Mouse (Mus musculus): ENCODE measurements around the gene Tmem211. TPM values are rescaled to one million over a fixed set of nuclear protein-coding genes. Genes with fewer than 3 reads are reported as not detected.
A peak's percentile ranks its signal among the peaks of the same experiment; 100 is the strongest.

The Tmem211 gene
- polyA plus RNA-seq, 1 experiment from 2014 or later, result not detected

DNA sequence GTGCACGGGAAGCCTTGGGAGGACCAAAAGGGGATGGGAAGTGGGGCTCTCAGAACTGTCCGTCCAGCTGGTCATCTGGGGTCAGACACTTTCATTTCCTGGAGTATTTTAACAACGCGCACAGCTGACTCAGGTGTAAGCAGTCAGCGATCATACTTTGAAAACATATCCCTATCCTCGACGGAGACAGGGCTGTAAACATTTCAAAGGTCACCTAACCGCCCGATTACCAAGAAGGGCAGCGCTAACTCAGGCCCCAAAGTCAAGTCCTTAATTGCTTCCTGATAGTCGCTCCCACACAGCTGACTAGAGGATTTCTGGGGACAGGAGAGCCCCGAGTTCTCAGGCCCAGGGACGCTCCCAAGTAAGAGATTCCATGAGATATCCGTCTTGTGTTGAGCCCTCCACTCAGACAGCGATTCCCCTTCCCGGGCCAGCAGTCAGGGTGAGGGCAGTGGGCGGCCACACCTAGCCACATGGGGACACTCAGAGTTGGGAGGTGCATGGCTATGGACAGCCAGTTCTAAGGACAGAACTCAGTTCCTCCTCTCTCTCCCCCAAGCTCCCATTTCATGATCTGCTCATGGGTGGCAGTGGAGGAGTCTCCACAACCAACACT is 8.0 kb upstream of the Tmem211 start:
- ATAC-seq (ENCODE audit: low read depth), result no peak
- peak overlapping the region; percentile 55 for H3K27ac ChIP-seq (ENCODE audit: low read length)
- H3K9ac ChIP-seq (ENCODE audit: low read depth, low read length), result no peak overlapping the region
- WGBS (ENCODE audit: insufficient replicate concordance), result 52% methylated on average over 17 of the region's 17 CpGs
- H3K4me2 ChIP-seq (ENCODE audit: low read depth, low read length), result peak overlapping the region; percentile 34
- no peaks in the 10 kb centered on the region for H3K36me3 ChIP-seq (ENCODE audit: control insufficient read depth, insufficient read depth)
- peaks cover 13% of the 10 kb centered on the region for H3K27me3 ChIP-seq (ENCODE audit: control insufficient read depth, insufficient read depth, low read depth, low read length)
- peaks cover 5% of the 10 kb centered on the region; the same call in 1 of the 2 replicates for H3K4me1 ChIP-seq (ENCODE audit: control insufficient read depth, low read depth, low read length)
- no peaks in the 10 kb centered on the region for H3K9me3 ChIP-seq (replicated peaks; ENCODE audit: control insufficient read depth, low read length)
- no peak overlapping the region for H3K4me3 ChIP-seq (ENCODE audit: low read depth, low read length)

DNA sequence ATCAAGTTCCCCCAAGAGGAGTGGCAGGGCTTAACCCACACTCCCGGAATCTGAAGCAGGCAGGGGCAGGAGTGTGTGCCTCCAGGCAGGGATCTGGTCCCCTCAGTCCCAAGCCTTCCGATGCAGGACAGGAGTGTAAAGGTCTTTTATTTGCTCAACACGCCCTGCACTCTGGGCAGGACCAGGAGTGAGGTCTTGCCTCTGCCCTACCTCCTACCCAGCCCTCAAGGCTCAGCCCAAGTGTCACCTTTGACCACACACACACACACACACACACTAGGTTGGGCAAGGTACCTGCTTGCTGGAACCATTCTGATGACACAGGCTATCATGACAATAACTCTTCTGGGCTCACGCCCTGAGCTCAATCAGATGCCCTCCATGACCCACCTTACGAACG is 7.3 kb upstream of the Tmem211 start:
- 0 out of 2 replicates have a peak, but pooled peaks have one; percentile 3 for ATAC-seq (ENCODE audit: low read depth)
- H3K9ac ChIP-seq (ENCODE audit: low read depth, low read length), result no peak overlapping the region

DNA sequence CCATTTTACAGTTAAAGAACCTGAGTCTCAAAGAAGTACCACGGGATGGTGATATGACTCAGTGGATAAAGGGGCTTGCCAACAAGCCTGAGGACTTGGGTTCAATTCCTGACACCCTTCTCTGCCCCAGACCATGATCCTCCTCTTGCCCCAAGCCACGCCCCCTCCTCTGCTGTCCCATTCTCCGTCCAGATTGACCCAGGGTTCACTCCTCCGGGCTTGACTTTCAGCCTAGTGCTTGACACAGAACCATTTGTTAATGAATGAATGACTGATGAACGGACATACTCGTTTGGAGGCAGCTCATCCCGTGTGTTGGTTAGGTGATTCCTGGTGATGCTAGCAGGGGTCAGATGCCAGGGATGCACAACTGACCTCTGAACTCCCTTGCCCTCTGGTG is 6.8 kb upstream of the Tmem211 start:
- H3K9me3 ChIP-seq (replicated peaks; ENCODE audit: control insufficient read depth, low read length), result no peaks in the 10 kb centered on the region
- no peak overlapping the region for H3K4me3 ChIP-seq (ENCODE audit: low read depth, low read length)
- H3K9ac ChIP-seq (ENCODE audit: low read depth, low read length), result no peak overlapping the region
- no peak overlapping the region for H3K27ac ChIP-seq (ENCODE audit: low read length)
- 44% methylated on average over 7 of the region's 7 CpGs for WGBS (ENCODE audit: insufficient replicate concordance)
- peak overlapping the region; percentile 65 for H3K4me2 ChIP-seq (ENCODE audit: low read depth, low read length)
- no peak for ATAC-seq (ENCODE audit: low read depth)
- H3K27me3 ChIP-seq (ENCODE audit: control insufficient read depth, insufficient read depth, low read depth, low read length), result peaks cover 13% of the 10 kb centered on the region
- no peaks in the 10 kb centered on the region for H3K36me3 ChIP-seq (ENCODE audit: control insufficient read depth, insufficient read depth)
- H3K4me1 ChIP-seq (ENCODE audit: control insufficient read depth, low read depth, low read length), result peaks cover 5% of the 10 kb centered on the region; the same call in 1 of the 2 replicates

More for the DNA sequence above, 7.3 kb upstream of the Tmem211 start:
- Histone ChIP-seq H3K27ac (ENCODE audit: low read length) (peak overlapping the region; percentile 55), H3K4me1 (ENCODE audit: control insufficient read depth, low read depth, low read length) (peaks cover 5% of the 10 kb centered on the region; the same call in 1 of the 2 replicates), H3K4me2 (ENCODE audit: low read depth, low read length) (peak overlapping the region; percentile 65; the same call in 1 of the 2 replicates), H3K36me3 (ENCODE audit: control insufficient read depth, insufficient read depth) (no peaks in the 10 kb centered on the region), H3K4me3 (ENCODE audit: low read depth, low read length) (no peak overlapping the region), H3K27me3 (ENCODE audit: control insufficient read depth, insufficient read depth, low read depth, low read length) (peaks cover 13% of the 10 kb centered on the region), H3K9me3 (replicated peaks; ENCODE audit: control insufficient read depth, low read length) (no peaks in the 10 kb centered on the region)
- 61% methylated on average over 6 of the region's 6 CpGs for WGBS (ENCODE audit: insufficient replicate concordance)

- peaks cover 13% of the 10 kb centered on the region for H3K27me3 ChIP-seq (ENCODE audit: control insufficient read depth, insufficient read depth, low read depth, low read length)
- H3K9ac ChIP-seq (ENCODE audit: low read depth, low read length), result peak overlapping the region; percentile 62
- H3K36me3 ChIP-seq (ENCODE audit: control insufficient read depth, insufficient read depth), result no peaks in the 10 kb centered on the region
- peaks cover 5% of the 10 kb centered on the region; the same call in 1 of the 2 replicates for H3K4me1 ChIP-seq (ENCODE audit: control insufficient read depth, low read depth, low read length)
- WGBS (ENCODE audit: insufficient replicate concordance), result 2% methylated on average over 64 of the region's 64 CpGs
- peak overlapping the region; percentile 86 for H3K27ac ChIP-seq (ENCODE audit: low read length)
- ATAC-seq (ENCODE audit: low read depth), result peak; percentile 84
- H3K4me3 ChIP-seq (ENCODE audit: low read depth, low read length), result peak overlapping the region; percentile 62
- H3K9me3 ChIP-seq (replicated peaks; ENCODE audit: control insufficient read depth, low read length), result no peaks in the 10 kb centered on the region
- H3K4me2 ChIP-seq (ENCODE audit: low read depth, low read length), result peak overlapping the region; percentile 65
Observed at GRCm38 (mm10) chr5:113220383-113221146, 6.1 kb upstream of the Tmem211 start.

DNA sequence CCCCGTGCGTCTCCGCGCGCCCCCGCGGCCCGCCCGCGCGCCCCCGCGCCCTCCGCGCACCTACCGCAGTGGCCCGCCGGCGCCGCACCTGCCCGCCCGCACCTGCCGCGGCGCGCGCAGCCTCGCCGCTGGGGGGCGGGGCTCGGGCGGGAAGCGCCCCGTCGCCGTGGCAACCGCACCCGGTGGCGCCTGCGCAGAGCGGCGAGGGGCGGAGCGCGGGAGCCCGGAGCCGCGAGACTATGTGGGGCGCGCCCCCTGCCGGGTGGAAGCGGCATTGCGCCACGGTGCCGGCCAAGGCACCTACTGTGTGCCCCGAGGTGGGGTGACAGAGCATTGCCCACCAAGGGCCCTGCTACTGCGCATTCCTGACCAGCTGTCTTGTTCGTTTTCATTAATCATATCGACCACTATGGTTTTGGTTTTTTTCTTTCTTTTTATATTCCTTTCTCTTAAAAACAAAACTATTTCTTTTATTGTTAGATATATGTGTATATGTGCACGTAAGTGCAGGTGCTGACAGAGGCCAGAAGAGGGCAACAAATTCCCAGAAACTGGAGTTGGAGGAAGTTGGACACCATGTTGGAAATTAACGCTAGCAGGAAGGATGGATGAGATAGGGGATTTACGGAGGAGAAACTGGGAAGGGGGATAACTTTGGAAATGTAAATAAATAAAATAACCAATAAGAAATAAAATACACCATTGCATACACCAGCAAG is 5.4 kb upstream of the Tmem211 start, which contains the start of gene 2900026A02Rik:
Gene 2900026A02Rik, minus strand, starts transcription at position 90 of the 719 bp plus-strand sequence.
- Histone ChIP-seq H3K4me3 (ENCODE audit: low read depth, low read length) (peak within 1 kb of the TSS; percentile 62), H3K36me3 (ENCODE audit: control insufficient read depth, insufficient read depth) (no peaks in the 10 kb centered on the region), H3K4me2 (ENCODE audit: low read depth, low read length) (peak within 1 kb of the TSS; percentile 65), H3K4me1 (ENCODE audit: control insufficient read depth, low read depth, low read length) (peaks cover 5% of the 10 kb centered on the region), H3K9me3 (replicated peaks; ENCODE audit: control insufficient read depth, low read length) (no peaks in the 10 kb centered on the region), H3K27ac (ENCODE audit: low read length) (peak within 1 kb of the TSS; percentile 86), H3K27me3 (ENCODE audit: control insufficient read depth, insufficient read depth, low read depth, low read length) (peaks cover 13% of the 10 kb centered on the region), H3K9ac (ENCODE audit: low read depth, low read length) (peak within 1 kb of the TSS; percentile 62)
- peak; percentile 59 for ATAC-seq (ENCODE audit: low read depth)
- WGBS (ENCODE audit: insufficient replicate concordance), result 8% methylated on average over 52 of the region's 62 CpGs

- Histone ChIP-seq H3K9ac (ENCODE audit: low read depth, low read length) (no peak overlapping the region), H3K4me2 (ENCODE audit: low read depth, low read length) (no peak overlapping the region), H3K27ac (ENCODE audit: low read length) (no peak overlapping the region), H3K4me3 (ENCODE audit: low read depth, low read length) (no peak overlapping the region), H3K27me3 (ENCODE audit: control insufficient read depth, insufficient read depth, low read depth, low read length) (peaks cover 13% of the 10 kb centered on the region), H3K4me1 (ENCODE audit: control insufficient read depth, low read depth, low read length) (no peaks in the 10 kb centered on the region; the same call in none of the 2 replicates), H3K9me3 (replicated peaks; ENCODE audit: control insufficient read depth, low read length) (no peaks in the 10 kb centered on the region), H3K36me3 (ENCODE audit: control insufficient read depth, insufficient read depth) (no peaks in the 10 kb centered on the region)
- ATAC-seq (ENCODE audit: low read depth), result no peak
- WGBS (ENCODE audit: insufficient replicate concordance), result 43% methylated on average over 4 of the region's 4 CpGs
Observed at GRCm38 (mm10) chr5:113223888-113224287, 2.8 kb upstream of the Tmem211 start.

GRCm38 (mm10) chr5:113225271-113225670 is 1.4 kb upstream of the Tmem211 start:
- Histone ChIP-seq H3K9ac (ENCODE audit: low read depth, low read length) (no peak overlapping the region), H3K36me3 (ENCODE audit: control insufficient read depth, insufficient read depth) (no peaks in the 10 kb centered on the region), H3K9me3 (replicated peaks; ENCODE audit: control insufficient read depth, low read length) (no peaks in the 10 kb centered on the region), H3K4me2 (ENCODE audit: low read depth, low read length) (no peak overlapping the region), H3K27ac (ENCODE audit: low read length) (no peak overlapping the region), H3K27me3 (ENCODE audit: control insufficient read depth, insufficient read depth, low read depth, low read length) (peaks cover 9% of the 10 kb centered on the region), H3K4me1 (ENCODE audit: control insufficient read depth, low read depth, low read length) (no peaks in the 10 kb centered on the region; the same call in 1 of the 2 replicates), H3K4me3 (ENCODE audit: low read depth, low read length) (no peak overlapping the region)
- no peak for ATAC-seq (ENCODE audit: low read depth)
- 15% methylated on average over 10 of the region's 10 CpGs for WGBS (ENCODE audit: insufficient replicate concordance)

- ATAC-seq (ENCODE audit: low read depth), result no peak
- Histone ChIP-seq H3K9ac (ENCODE audit: low read depth, low read length) (no peak overlapping the region; the same call in 1 of the 2 replicates), H3K9me3 (replicated peaks; ENCODE audit: control insufficient read depth, low read length) (no peaks in the 10 kb centered on the region), H3K27ac (ENCODE audit: low read length) (no peak overlapping the region), H3K4me1 (ENCODE audit: control insufficient read depth, low read depth, low read length) (no peaks in the 10 kb centered on the region; the same call in 1 of the 2 replicates), H3K36me3 (ENCODE audit: control insufficient read depth, insufficient read depth) (no peaks in the 10 kb centered on the region), H3K4me3 (ENCODE audit: low read depth, low read length) (no peak overlapping the region), H3K27me3 (ENCODE audit: control insufficient read depth, insufficient read depth, low read depth, low read length) (peaks cover 4% of the 10 kb centered on the region), H3K4me2 (ENCODE audit: low read depth, low read length) (no peak overlapping the region)
- WGBS (ENCODE audit: insufficient replicate concordance), result 20% methylated on average over 25 of the region's 25 CpGs
Observed at GRCm38 (mm10) chr5:113225686-113226435, 848 bp upstream of the Tmem211 start.
